ENCODE assay signal across 8 mouse cellular contexts in genomic region chr6:42349426-42350020, GRCm38 (mm10). TPM values are rescaled to one million over a fixed set of nuclear protein-coding genes. Genes with fewer than 3 reads are reported as not detected.
A peak's percentile ranks its signal among the peaks of the same experiment; 100 is the strongest.
DNase-seq lines count a peak whose midpoint lies in the region; ATAC-seq lines count a peak whose summit lies in the region.

TSS of gene Zyx (plus strand) at chr6:42349630.

- peak within 1 kb of the TSS; percentile 90 for H3K4me2 ChIP-seq in intestine, embryonic 14.5 days (ENCODE audit: low read length)

- H3K4me1 ChIP-seq in intestine, embryonic 14.5 days (replicated peaks; ENCODE audit: control insufficient read depth, insufficient read depth, low read length), result peaks cover 41% of the 10 kb centered on the region

- H3K36me3 ChIP-seq in intestine, embryonic 14.5 days (ENCODE audit: control insufficient read depth, insufficient read depth, low read length), result peaks cover 22% of the 10 kb centered on the region

- under 1% methylated on average over 20 of the region's 36 CpGs for WGBS in intestine, embryonic 14.5 days

- peak; percentile 94 for ATAC-seq in intestine, embryonic 14.5 days (replicated peaks; ENCODE audit: low FRiP score, low TSS enrichment, low read depth)

- peak within 1 kb of the TSS; percentile 98 for H3K27ac ChIP-seq in intestine, embryonic 14.5 days (ENCODE audit: low read depth)

- DNase-seq in adipocyte (ENCODE audit: low spot score), result peak; percentile 97
- DNase-seq in embryo, embryonic 10.5 days (ENCODE audit: low spot score), result peak; percentile 94
- DNase-seq in gastrocnemius, postnatal 25 days, result peak; percentile 98
- peak; percentile 93 for DNase-seq in intestine, embryonic 14.5 days (ENCODE audit: low spot score)
- DNase-seq in left cerebral cortex, postnatal 14 days (ENCODE audit: low spot score in 2 of 2), result peak; percentile 78 to 83
- DNase-seq in mesoderm, embryonic 11.5 days (ENCODE audit: low read depth, low spot score), result peak; percentile 93
- peak; percentile 69 to 77 for DNase-seq in right cerebral cortex, postnatal 36 days (ENCODE audit: low spot score in 2 of 2)
- DNase-seq in yolk sac, embryonic 10.5 days (ENCODE audit: low spot score), result peak; percentile 98

- intact Hi-C loops in left cerebral cortex, postnatal 14 days (cut with DNase I), result loop anchor here (2.0 to 5.0 kb wide), 2 partner anchors 25 to 33 kb away; partner anchors contain the start of gene Fam131b

- H3K9ac ChIP-seq in intestine, embryonic 14.5 days (ENCODE audit: low read length), result peak within 1 kb of the TSS; percentile 90

- H3K4me3 ChIP-seq in intestine, embryonic 14.5 days (ENCODE audit: low read depth, low read length), result peak within 1 kb of the TSS; percentile 77

- no peaks in the 10 kb centered on the region for H3K27me3 ChIP-seq in intestine, embryonic 14.5 days (replicated peaks; ENCODE audit: control insufficient read depth, insufficient read depth, low read length)

- no peaks in the 10 kb centered on the region for H3K9me3 ChIP-seq in intestine, embryonic 14.5 days (ENCODE audit: control insufficient read depth, low read length)

RNA-seq across cellular contexts. Expression of gene Zyx, which starts in this region (rescaled TPM):
- 10 to 100 TPM; 28.8 to 32.3 TPM for total RNA-seq in gastrocnemius, postnatal 25 days (2021)
- 112 and 115 TPM in 2 replicates for polyA plus RNA-seq in intestine, embryonic 14.5 days (2014; fragmentation: Nextera tagmentation; extraction: Ambion mirVana)
- 10 to 100 TPM; 51.8 to 60.0 TPM for total RNA-seq in left cerebral cortex, postnatal 14 days (2021)

Comparison
In these comparisons a context has a peak if more than half of its experiments do, and no peak if none do; other contexts are left out.
1. Peak in every context shown above with its lines: DNase-seq, ATAC-seq, H3K4me3 ChIP-seq and H3K27ac ChIP-seq.